Mouse (Mus musculus) mature B cell (primary cell): Measurements from ENCODE around the gene Sypl.

ENCODE experiments used
- in situ Hi-C: fragments of 300-500 bp; cut with MboI; formaldehyde crosslinking; loops from 2 replicates; pipeline ENCODE4 v1.14.3; 2019

Sypl gene

GRCm38 (mm10) chr12:33003339-33003965 lies 49.8 kb downstream of the Sypl start:
- in situ Hi-C loops = no loop called here

DNA sequence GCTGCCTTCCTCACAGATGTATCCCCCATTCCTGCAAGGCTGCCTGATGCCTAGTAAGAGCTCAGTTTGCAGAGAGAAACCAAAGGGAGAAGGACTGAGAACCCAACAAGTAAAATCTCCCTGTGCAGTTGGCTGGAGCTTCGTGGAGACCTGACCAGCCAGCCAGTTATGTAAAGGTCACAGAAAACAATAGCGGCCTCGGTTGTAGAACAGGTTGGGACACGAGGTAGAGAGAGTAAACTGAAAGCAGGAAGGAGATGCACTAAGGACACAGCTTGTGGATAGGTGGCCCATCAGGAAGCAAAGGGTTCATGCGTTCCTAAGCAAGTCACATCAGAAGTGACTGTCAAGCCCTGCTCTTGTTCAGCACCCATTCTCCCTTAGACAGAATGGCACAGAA lies 52.2 kb downstream of the Sypl start:
- in situ Hi-C loops = loop anchor here (5.0 kb wide), 1 partner anchor 94 kb away; no protein-coding TSS in a partner anchor

GRCm38 (mm10) chr12:33007176-33007575 lies 53.5 kb downstream of the Sypl start:
- in situ Hi-C loops = loop anchor here (5.0 kb wide), 1 partner anchor 95 kb away; no protein-coding TSS in a partner anchor

GRCm38 (mm10) chr12:33008305-33009110 lies 54.8 kb downstream of the Sypl start:
- in situ Hi-C loops = loop anchor here (5.0 kb wide), 1 partner anchor 96 kb away; no protein-coding TSS in a partner anchor

DNA sequence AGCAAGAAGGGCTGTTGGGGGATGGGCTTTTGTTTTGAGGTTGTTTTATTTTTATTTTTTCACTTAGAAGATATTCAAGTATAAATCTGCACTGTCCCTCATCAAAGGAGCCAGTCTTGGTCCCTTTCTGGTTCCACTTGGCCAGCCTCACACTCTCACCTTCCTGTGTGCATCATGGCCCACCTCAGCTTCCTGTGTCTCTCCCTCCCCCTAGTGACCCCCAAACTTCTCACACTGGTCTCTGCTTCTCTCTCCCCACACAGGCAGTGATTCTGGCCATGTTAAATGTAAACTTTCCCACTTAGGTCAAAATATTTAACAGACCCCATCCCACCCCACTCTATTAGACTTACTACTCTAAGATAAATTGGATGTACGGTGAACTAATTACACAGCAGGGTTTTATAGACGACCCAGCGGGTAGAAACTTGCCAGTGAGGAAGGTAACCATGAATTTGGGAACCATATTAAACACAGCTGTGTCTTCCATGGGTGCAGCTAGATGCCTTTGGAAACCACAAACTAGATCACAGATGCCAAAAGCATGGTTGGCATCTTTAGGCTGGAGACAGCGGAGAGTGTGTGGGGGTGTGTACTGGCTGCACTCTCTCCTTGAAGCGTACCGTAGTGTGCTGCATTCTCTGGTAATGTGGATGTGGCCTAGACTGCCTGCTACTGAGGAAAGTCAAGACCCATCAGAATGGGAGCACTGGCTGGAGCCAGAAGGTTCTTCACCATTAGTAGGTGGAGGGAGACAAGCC lies 55.7 kb downstream of the Sypl start:
- in situ Hi-C loops = loop anchor here (5.0 kb wide), 1 partner anchor 97 kb away; no protein-coding TSS in a partner anchor

DNA sequence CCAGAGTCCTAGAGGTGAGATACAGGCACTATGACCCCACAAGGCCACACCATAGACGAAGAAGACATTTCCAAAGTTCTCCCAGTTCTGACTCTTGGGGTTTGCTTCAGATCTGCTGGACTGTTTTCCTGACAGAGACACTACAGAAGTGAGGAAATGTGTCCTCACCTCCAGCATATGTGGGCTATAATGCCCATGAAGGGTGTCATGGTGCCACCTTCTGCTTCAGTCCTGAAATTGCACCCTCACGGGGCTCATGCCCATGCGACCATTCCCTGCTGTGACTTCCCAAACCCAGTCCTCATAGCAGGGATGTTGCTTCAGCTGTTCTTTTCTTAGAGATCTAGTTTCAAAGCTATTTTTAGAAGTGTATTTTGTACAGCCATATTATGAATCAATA lies 56.3 kb downstream of the Sypl start:
- in situ Hi-C loops = no loop called here

GRCm38 (mm10) chr12:33014050-33014796 lies 60.5 kb downstream of the Sypl start:
- in situ Hi-C loops = no loop called here

DNA sequence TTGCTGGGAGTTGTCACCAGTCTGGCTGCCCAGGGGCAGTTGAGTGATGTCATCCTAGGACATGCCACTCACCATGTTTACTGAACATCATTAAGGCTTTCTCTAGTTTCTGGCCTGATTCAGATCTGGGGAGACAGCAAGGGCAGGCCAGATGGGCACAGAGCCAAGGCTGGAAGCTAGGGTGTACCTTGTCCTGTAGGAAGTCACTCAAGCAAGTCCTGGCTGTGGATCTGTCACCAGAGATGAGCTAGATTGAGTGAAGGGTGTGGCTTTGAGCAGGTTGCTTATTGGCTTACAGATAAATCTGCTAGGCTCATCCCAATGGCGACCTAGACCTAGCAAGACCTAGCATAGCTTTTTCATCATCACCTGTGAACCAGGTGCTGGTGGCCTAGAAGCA lies 61.4 kb downstream of the Sypl start:
- in situ Hi-C loops = no loop called here

DNA sequence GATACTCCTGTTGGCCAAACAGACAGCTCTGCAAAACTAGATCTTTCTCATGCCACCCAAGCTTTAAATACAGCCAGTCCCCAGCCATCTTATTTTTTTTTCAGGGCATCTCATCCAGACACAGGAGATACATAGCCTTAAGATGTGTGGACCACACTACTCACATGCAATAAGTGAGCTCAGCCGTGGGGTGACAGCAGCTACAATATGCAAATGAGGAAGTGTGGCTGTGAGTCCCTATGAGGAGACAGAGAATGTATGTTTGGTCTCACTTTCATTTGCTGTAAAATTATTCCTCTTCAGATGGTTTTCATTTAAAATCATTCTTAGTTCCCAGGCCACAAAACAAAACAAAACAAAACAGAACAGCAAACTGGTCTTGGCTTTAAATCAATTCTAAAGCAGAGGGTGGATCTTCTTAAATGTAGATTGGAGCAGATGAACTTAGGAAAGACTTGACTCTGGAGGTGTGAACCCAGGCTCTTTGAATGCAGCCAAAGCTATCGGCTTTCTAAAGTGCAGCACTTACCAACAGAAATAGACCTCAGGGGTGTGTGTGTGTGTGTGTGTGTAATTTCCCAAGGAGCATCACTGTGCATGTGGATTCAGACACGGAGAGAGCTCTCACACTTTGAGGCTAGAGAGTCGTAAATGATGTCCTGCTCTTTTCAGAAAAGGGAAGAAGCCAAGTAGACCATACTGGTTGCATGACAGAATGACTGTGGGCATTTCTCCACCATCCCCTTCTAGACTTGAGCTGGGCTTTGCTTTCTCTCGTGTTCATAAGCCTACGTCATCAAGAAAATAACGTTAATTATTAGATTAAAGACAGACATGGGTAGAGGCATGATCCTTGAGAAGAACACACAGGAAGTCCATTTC lies 63.4 kb downstream of the Sypl start:
- in situ Hi-C loops = no loop called here

DNA sequence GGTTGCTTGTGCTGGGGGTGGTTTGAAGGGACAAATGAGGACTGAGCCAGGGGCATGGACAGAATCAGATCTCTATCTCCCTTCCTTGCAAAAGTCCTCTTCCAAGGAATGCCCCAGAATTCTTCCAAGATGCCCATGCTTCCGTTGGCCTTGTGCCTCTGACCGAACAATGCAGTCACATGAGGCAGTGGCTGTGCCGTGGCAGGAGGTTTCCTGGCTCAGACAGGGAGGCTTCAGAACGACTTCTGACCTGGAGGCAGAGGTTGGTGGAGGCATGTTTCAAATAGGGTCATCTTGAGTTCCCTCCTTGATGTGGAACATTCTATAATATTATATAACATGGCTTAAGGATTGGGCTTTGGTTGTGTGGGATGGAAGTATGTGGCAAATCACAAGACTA lies 64.9 kb downstream of the Sypl start:
- in situ Hi-C loops = no loop called here

DNA sequence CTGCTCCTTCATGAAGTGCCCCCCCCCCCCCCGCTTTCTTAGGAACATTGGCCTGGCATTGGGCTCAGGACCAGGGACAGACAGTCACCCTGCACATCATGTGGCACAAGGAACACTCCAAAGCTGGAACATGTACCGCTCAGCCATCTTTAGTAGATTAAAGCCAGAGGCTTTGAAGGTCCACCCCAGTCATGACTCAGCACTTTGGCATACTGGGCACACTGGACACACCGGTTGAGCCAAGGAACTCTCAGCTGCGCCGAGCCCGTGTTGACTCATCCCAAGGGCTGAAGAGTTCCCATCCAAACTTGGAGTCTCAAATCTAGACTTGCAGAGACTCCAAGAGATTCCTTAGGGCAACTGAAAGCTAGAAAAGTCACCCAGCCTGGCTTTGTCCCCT lies 66.3 kb downstream of the Sypl start:
- in situ Hi-C loops = loop anchor here (10.0 kb wide), 2 partner anchors 125 to 325 kb away; partner anchors contain the start of gene Atxn7l1

- in situ Hi-C loops = loop anchor here (10.0 kb wide), 2 partner anchors 124 to 324 kb away; partner anchors contain the start of gene Atxn7l1
These were observed 67.4 kb downstream of the Sypl start for GRCm38 (mm10) chr12:33021140-33021539.

DNA sequence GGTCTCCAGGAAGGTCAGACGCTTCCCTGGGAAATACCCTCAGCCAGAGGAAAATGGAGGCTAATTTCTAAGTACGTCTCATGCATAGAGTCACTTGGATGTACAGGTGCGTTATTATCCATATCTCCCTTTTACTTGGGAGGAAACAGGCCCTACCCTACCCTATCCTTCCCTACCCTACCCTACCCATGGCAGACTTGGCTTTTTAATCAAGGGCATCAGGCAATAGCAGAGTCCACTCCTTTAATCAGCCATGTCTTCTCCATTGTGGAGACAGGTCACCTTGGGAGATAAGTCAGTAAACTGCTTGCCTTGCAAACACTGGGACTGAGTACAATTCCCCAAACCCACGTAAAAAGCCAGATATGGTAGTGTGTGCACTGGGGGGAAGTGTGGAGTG lies 68.1 kb downstream of the Sypl start:
- in situ Hi-C loops = loop anchor here (10.0 kb wide), 2 partner anchors 123 to 323 kb away; partner anchors contain the start of gene Atxn7l1

GRCm38 (mm10) chr12:33024524-33024923 lies 70.8 kb downstream of the Sypl start:
- in situ Hi-C loops = loop anchor here (10.0 kb wide), 2 partner anchors 120 to 320 kb away; partner anchors contain the start of gene Atxn7l1

DNA sequence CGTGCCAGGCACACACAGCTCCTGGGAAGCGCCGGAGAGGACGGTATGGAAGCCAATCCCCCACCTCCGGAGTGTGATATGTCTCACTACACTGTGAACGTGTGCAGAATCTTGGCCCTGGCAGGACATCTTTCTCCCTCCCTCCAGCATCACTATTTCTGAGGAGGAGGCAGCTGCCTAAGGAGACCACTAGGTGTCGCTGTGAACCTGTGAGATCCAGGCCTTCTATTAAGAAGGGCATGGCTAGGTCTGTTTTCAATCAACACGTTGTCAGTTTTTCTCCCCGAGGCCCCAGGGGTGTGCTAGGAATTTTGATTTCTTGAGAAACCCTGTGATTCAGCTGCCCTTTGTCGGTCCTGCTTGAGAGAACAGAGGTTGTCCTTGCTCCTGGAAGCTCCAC lies 73.4 kb downstream of the Sypl start:
- in situ Hi-C loops = loop anchor here (5.0 to 10.0 kb wide), 3 partner anchors 118 to 318 kb away; partner anchors contain the start of gene Atxn7l1

DNA sequence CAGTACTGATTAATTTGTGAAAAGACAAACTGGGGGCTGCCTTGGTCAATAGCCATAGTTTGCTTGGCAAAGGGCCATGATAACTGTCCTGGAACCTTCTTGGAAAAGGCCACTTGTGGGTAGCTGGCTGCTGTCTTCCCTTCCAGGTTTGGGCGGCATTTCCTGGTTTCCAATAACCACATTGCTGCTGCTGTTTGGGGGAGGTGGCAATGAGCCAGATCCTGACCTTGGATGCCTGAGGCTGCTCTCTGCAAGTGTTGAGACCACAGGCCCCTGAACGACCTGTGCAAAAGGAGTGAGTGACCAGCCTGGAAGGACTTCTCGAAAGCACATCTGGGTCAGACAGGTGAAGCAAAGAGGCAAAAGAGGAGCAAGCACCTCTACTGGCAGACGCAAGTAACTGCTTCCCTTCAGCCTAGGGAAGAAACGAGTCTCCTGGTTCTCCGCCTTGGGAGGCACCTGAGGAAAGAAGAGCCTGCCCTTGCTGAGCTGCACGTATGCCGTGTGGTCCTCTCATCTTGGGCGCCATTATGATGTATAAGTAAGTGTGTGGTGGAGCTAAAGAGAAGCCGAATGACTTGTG lies 74.5 kb downstream of the Sypl start:
- in situ Hi-C loops = loop anchor here (5.0 to 10.0 kb wide), 3 partner anchors 117 to 317 kb away; partner anchors contain the start of gene Atxn7l1

DNA sequence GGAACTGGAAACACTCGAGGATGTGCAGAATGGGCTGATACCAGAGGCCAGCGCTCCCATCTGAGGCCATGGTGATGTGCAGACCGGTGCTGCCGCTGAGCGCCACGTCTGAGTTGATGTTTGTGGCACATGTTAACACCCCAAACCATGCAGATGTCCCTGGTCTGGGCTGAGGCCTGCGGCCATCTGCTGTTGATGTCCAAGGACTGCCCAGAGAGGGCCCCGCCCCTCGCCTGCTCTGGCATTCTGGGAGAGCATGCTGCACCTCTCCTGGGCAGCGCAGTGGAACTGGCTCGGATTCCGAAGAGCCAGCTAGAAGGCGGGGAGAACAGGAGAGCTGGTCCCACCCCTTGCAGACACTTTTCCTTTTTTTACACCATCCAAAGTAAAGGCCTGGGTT lies 75.0 kb downstream of the Sypl start:
- in situ Hi-C loops = loop anchor here (5.0 to 10.0 kb wide), 3 partner anchors 116 to 316 kb away; partner anchors contain the start of gene Atxn7l1
